Mouse (Mus musculus) midbrain, embryonic 12.5 days (tissue): Measurements from ENCODE around the gene Cdkn2aipnl. TPM values are rescaled to one million over a fixed set of nuclear protein-coding genes. Genes with fewer than 3 reads are reported as not detected.

Experiments used
- ATAC-seq: fragments of 200-750 bp; cut with Nextera tagmentation; 2 replicates; pipeline ENCODE4 v1.8.0; 2017; ENCODE audit warnings: low read depth, moderate TSS enrichment, moderate library complexity; ENCODE audit not compliant: low FRiP score
- H3K27ac ChIP-seq: fragments of 300-500 bp; sonication (generic); replicated peaks from 2 replicates; pipeline ENCODE4 v1.5.1; 2016; ENCODE audit warnings: mild to moderate bottlenecking
- H3K27me3 ChIP-seq: fragments of 300-500 bp; sonication (generic); 2 replicates; pipeline ENCODE4 v1.6.1; 2016; ENCODE audit warnings: mild to moderate bottlenecking
- H3K36me3 ChIP-seq: fragments of 300-500 bp; sonication (generic); 2 replicates; pipeline ENCODE4 v1.6.1; 2016
- H3K4me1 ChIP-seq: fragments of 300-500 bp; sonication (generic); 2 replicates; pipeline ENCODE4 v1.6.1; 2016
- H3K4me2 ChIP-seq: fragments of 300-500 bp; sonication (generic); replicated peaks from 2 replicates; pipeline ENCODE4 v1.6.1; 2016; ENCODE audit warnings: mild to moderate bottlenecking, moderate library complexity
- H3K4me3 ChIP-seq: fragments of 300-500 bp; sonication (generic); 2 replicates; pipeline ENCODE4 v1.5.1; 2016; ENCODE audit warnings: mild to moderate bottlenecking
- H3K9ac ChIP-seq: fragments of 300-500 bp; sonication (generic); replicated peaks from 2 replicates; pipeline ENCODE4 v1.6.1; 2016; ENCODE audit warnings: mild to moderate bottlenecking, moderate library complexity
- H3K9me3 ChIP-seq: fragments of 300-500 bp; sonication (generic); 2 replicates; pipeline ENCODE4 v1.6.1; 2016; ENCODE audit warnings: mild to moderate bottlenecking
- WGBS: fragments of 180-500 bp; shearing (Covaris S2); methylation state at CpG from one replicate; pipeline ENCODE4 v1.1.7; 2016; 5-methylcytosine and 5-hydroxymethylcytosine counted together
- polyA plus RNA-seq: library from polyadenylated mRNA; unstranded; fragments of >200 nt; fragmentation: Nextera tagmentation; extraction: Ambion mirVana; gene quantifications from 2 replicates; pipeline ENCODE4 v1.2.1, GENCODE M21; 2016

Gene Cdkn2aipnl
- 110 and 117 TPM in 2 replicates for polyA plus RNA-seq

- Histone ChIP-seq H3K4me3 (peak within 1 kb of the TSS; percentile 71), H3K27me3 (no peaks in the 10 kb centered on the region), H3K9me3 (no peaks in the 10 kb centered on the region), H3K36me3 (peaks cover 32% of the 10 kb centered on the region), H3K9ac (peak within 1 kb of the TSS; percentile 77), H3K4me1 (peaks cover 10% of the 10 kb centered on the region), H3K27ac (peak within 1 kb of the TSS; percentile 52), H3K4me2 (peak within 1 kb of the TSS; percentile 92)
- ATAC-seq = peak; percentile 96
- WGBS = 3% methylated on average over 63 of the region's 63 CpGs
Observed at GRCm38 (mm10) chr11:51967443-51968401, at the start of gene Cdkn2aipnl. TSS of gene Cdkn2aipnl (plus strand) at chr11:51967661.

- ATAC-seq = no peak
- 81% methylated on average over 2 of the region's 2 CpGs for WGBS
Observed at GRCm38 (mm10) chr11:51917951-51918350, 49.5 kb upstream of the Cdkn2aipnl start.

DNA sequence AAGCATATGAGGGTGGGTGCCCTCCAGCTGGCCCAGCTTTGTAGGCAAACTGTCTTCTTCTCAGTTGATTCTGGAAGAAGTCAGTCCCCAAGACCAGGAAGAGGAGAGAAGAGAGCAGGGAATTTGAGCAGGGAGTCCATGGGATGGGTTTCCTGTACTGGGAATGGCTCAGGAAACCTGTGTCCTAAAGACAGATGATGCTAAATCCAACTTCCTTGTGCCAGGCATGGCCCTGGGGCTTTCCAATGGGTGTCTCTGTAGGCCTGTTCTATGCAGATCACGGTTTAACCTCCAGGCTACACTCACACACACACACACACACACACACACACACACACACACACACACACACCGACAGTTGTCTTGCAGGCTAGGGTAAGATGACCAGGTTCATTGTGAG lies 48.9 kb upstream of the Cdkn2aipnl start:
- H3K4me1 ChIP-seq = peaks cover 15% of the 10 kb centered on the region
- no peak overlapping the region for H3K4me2 ChIP-seq
- no peak for ATAC-seq
- no peaks in the 10 kb centered on the region for H3K36me3 ChIP-seq
- H3K9ac ChIP-seq = no peak overlapping the region
- 83% methylated on average over 2 of the region's 2 CpGs for WGBS
- H3K9me3 ChIP-seq = 0 out of 2 replicates have a peak, but pooled peaks cover 8% of the 10 kb centered on the region
- H3K27ac ChIP-seq = no peak overlapping the region
- no peak overlapping the region for H3K4me3 ChIP-seq
- H3K27me3 ChIP-seq = no peaks in the 10 kb centered on the region

More at GRCm38 (mm10) chr11:51917951-51918350, 49.5 kb upstream of the Cdkn2aipnl start:
- 0 out of 2 replicates have a peak, but pooled peaks cover 2% of the 10 kb centered on the region for H3K9me3 ChIP-seq
- H3K27me3 ChIP-seq = no peaks in the 10 kb centered on the region
- peaks cover 15% of the 10 kb centered on the region for H3K4me1 ChIP-seq
- no peaks in the 10 kb centered on the region for H3K36me3 ChIP-seq
- no peak overlapping the region for H3K9ac ChIP-seq
- no peak overlapping the region for H3K27ac ChIP-seq
- H3K4me3 ChIP-seq = no peak overlapping the region
- no peak overlapping the region for H3K4me2 ChIP-seq

DNA sequence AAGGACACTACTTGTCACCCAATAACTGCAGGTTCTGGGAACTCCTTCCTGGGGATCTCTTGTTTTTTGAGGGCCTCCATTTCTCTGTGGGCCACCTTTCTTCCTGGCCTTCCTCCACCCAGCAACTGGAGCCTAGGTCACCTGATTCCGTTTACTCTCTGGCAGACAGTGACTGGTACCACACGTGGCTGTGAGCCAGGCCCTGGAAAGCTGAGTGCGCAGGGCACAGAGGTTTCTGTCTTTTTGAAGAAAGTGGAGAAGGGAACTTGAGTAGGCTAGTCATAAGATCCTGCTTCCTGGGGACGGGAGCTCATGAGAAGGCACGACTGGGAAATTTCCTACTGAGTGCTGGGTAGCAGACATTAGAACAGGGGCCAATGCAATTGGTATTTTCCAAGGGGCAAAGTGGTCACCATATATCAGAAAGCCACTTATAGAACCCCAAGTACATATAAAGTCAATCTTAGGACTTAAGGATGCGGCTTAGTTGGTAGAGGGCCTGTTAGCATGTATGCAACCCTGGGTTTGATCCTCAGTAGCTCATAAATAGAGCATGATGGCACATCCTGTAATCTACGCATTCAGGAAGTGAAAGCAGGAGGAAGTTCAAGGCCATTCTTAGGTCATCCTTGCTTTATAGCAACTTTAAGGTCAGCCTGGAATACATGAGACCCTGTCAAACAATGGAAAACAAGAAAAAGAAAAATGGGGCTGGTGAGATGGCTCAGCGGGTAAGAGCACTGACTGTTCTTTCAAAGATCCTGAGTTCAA lies 45.9 kb upstream of the Cdkn2aipnl start:
- ATAC-seq = no peak
- Histone ChIP-seq H3K4me3 (no peak overlapping the region), H3K9ac (no peak overlapping the region), H3K27ac (no peak overlapping the region), H3K27me3 (no peaks in the 10 kb centered on the region), H3K36me3 (no peaks in the 10 kb centered on the region), H3K9me3 (0 out of 2 replicates have a peak, but pooled peaks cover 11% of the 10 kb centered on the region), H3K4me1 (peaks cover 5% of the 10 kb centered on the region), H3K4me2 (no peak overlapping the region)
- 76% methylated on average over 8 of the region's 8 CpGs for WGBS

- no peaks in the 10 kb centered on the region for H3K4me1 ChIP-seq
- no peak for ATAC-seq
- no peak overlapping the region for H3K27ac ChIP-seq
- H3K4me3 ChIP-seq = no peak overlapping the region
- H3K9me3 ChIP-seq = 0 out of 2 replicates have a peak, but pooled peaks cover 11% of the 10 kb centered on the region
- no peak overlapping the region for H3K9ac ChIP-seq
- no peaks in the 10 kb centered on the region for H3K27me3 ChIP-seq
- no peak overlapping the region for H3K4me2 ChIP-seq
- no peaks in the 10 kb centered on the region for H3K36me3 ChIP-seq
- WGBS = 76% methylated on average over 3 of the region's 3 CpGs
Observed at GRCm38 (mm10) chr11:51922421-51922841, 45.0 kb upstream of the Cdkn2aipnl start.

DNA sequence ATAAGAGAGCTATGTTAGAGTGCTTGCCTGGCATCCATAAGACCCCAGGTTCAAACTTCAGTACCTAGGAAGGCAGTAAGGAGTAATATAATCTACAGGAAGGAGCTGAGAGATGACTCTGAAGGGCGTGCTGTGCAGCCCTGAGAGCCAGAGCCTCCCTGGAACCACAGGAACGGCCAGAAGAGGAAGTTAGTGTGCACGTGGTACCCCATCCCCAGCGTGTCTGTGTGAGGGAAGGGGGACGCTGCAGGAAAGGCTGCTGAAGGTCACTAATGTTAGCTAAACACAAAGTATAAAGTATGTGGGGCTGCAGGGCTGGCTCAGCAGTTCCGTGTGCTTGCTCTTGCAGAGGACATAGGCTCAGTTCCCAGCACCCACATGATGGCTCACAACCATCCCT lies 41.9 kb upstream of the Cdkn2aipnl start:
- 0 out of 2 replicates have a peak, but pooled peaks cover 11% of the 10 kb centered on the region for H3K9me3 ChIP-seq
- no peak overlapping the region for H3K9ac ChIP-seq
- no peak overlapping the region for H3K27ac ChIP-seq
- no peaks in the 10 kb centered on the region for H3K27me3 ChIP-seq
- H3K4me1 ChIP-seq = no peaks in the 10 kb centered on the region
- no peak for ATAC-seq
- no peak overlapping the region for H3K4me3 ChIP-seq
- no peak overlapping the region for H3K4me2 ChIP-seq
- 71% methylated on average over 6 of the region's 6 CpGs for WGBS
- H3K36me3 ChIP-seq = no peaks in the 10 kb centered on the region

- no peaks in the 10 kb centered on the region for H3K27me3 ChIP-seq
- 0 out of 2 replicates have a peak, but pooled peaks cover 11% of the 10 kb centered on the region for H3K9me3 ChIP-seq
- H3K36me3 ChIP-seq = no peaks in the 10 kb centered on the region
- no peak overlapping the region for H3K4me2 ChIP-seq
- no peaks in the 10 kb centered on the region for H3K4me1 ChIP-seq
- H3K9ac ChIP-seq = no peak overlapping the region
- H3K4me3 ChIP-seq = no peak overlapping the region
- WGBS = 84% methylated on average over 1 of the region's 1 CpGs
- no peak overlapping the region for H3K27ac ChIP-seq
- no peak for ATAC-seq
Observed at GRCm38 (mm10) chr11:51926385-51926784, 41.1 kb upstream of the Cdkn2aipnl start.

DNA sequence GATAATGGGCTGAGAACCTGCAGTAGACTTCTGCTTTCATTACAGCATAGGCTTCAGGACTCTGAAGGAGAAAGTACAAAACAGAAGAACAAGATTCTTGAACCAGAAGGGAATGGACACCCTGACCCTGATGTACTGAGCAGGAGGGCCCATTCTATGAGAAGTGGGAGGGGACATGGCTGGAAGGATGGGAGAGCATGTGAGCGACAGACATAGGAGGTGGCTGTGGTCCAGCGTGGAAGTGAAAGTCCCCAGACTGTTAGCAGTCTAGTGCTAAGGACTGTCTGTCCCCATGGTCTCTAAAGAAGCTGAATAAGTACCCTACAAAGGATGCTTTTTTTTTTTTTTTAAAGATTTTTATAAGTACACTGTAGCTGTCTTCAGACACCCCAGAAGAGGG lies 40.4 kb upstream of the Cdkn2aipnl start:
- Histone ChIP-seq H3K9ac (no peak overlapping the region), H3K9me3 (0 out of 2 replicates have a peak, but pooled peaks cover 11% of the 10 kb centered on the region), H3K4me3 (no peak overlapping the region), H3K4me2 (no peak overlapping the region), H3K27me3 (no peaks in the 10 kb centered on the region), H3K27ac (no peak overlapping the region), H3K4me1 (no peaks in the 10 kb centered on the region), H3K36me3 (no peaks in the 10 kb centered on the region)
- 77% methylated on average over 2 of the region's 2 CpGs for WGBS
- ATAC-seq = no peak

GRCm38 (mm10) chr11:51931138-51931537 lies 36.3 kb upstream of the Cdkn2aipnl start:
- no peak overlapping the region for H3K9ac ChIP-seq
- ATAC-seq = no peak
- H3K4me3 ChIP-seq = no peak overlapping the region
- H3K36me3 ChIP-seq = no peaks in the 10 kb centered on the region
- no peak overlapping the region for H3K27ac ChIP-seq
- H3K4me2 ChIP-seq = no peak overlapping the region
- no peaks in the 10 kb centered on the region for H3K9me3 ChIP-seq
- H3K4me1 ChIP-seq = no peaks in the 10 kb centered on the region
- no peaks in the 10 kb centered on the region for H3K27me3 ChIP-seq
- WGBS = 91% methylated on average over 1 of the region's 1 CpGs

DNA sequence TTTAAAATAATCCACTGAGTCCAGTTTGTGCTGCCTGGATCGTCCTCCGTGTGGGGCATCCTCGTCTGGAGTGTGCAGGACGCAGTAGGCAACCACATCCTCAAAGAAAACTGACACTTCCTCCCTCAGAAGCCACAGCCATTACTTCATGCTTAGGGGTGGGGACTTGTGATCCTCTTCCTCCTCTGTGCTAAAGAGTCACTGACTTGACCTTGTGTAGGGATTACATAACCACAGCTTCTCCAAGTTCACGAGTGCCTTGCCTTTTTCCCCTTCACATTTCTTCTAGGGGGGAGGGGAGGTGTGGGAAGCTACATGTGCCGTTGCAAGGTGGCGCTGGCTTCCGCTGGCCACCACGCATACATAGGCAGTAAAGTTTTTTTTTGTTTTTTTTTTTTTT lies 35.7 kb upstream of the Cdkn2aipnl start:
- no peak for ATAC-seq
- 95% methylated on average over 9 of the region's 9 CpGs for WGBS
- Histone ChIP-seq H3K4me2 (no peak overlapping the region), H3K9me3 (no peaks in the 10 kb centered on the region), H3K27ac (no peak overlapping the region), H3K36me3 (no peaks in the 10 kb centered on the region), H3K4me1 (no peaks in the 10 kb centered on the region), H3K4me3 (no peak overlapping the region), H3K9ac (no peak overlapping the region), H3K27me3 (no peaks in the 10 kb centered on the region)

- no peaks in the 10 kb centered on the region for H3K36me3 ChIP-seq
- WGBS = 89% methylated on average over 3 of the region's 3 CpGs
Observed at GRCm38 (mm10) chr11:51934230-51934629, 33.2 kb upstream of the Cdkn2aipnl start.

More at GRCm38 (mm10) chr11:51934230-51934629, 33.2 kb upstream of the Cdkn2aipnl start:
- Histone ChIP-seq H3K27me3 (no peaks in the 10 kb centered on the region), H3K9me3 (no peaks in the 10 kb centered on the region), H3K9ac (no peak overlapping the region), H3K4me2 (no peak overlapping the region), H3K4me3 (no peak overlapping the region), H3K27ac (no peak overlapping the region), H3K4me1 (no peaks in the 10 kb centered on the region)
- no peak for ATAC-seq
